Mouse (Mus musculus): ENCODE results near the gene Eml4. TPM values are rescaled to one million over a fixed set of nuclear protein-coding genes. Genes with fewer than 3 reads are reported as not detected.

Eml4 gene
- polyA plus RNA-seq, 2 experiments, result 42.5 to 47.9 TPM

GRCm38 (mm10) chr17:83451796-83452195 is 101.1 kb downstream of the Eml4 start:
- Histone ChIP-seq H3K9ac (ENCODE audit: low read depth, low read length, severe bottlenecking) (no peak overlapping the region), H3K36me3 (ENCODE audit: control insufficient read depth, insufficient read depth, low read length) (peaks cover 73% of the 10 kb centered on the region), H3K4me1 (ENCODE audit: control insufficient read depth, insufficient read depth, low read length) (no peaks in the 10 kb centered on the region), H3K27me3 (ENCODE audit: control insufficient read depth, insufficient read depth, low read length) (no peaks in the 10 kb centered on the region), H3K27ac (replicated peaks; ENCODE audit: low read depth, low read length) (no peak overlapping the region), H3K9me3 (ENCODE audit: control insufficient read depth, low read length) (no peaks in the 10 kb centered on the region), H3K4me2 (replicated peaks; ENCODE audit: low read depth, low read length, severe bottlenecking) (no peak overlapping the region), H3K4me3 (replicated peaks; ENCODE audit: low read length) (no peak overlapping the region)
- WGBS, result 99% methylated on average over 3 of the region's 3 CpGs
- TF ChIP-seq POLR2A (IDR thresholded peaks at IDR 0.05; ENCODE audit: borderline replicate concordance, extremely low read depth, insufficient read depth, insufficient read length), result no peak
- no peak for ATAC-seq (ENCODE audit: low FRiP score, low read depth)
- DNase-seq (ENCODE audit: low spot score), result no peak

GRCm38 (mm10) chr17:83452451-83452850 is 101.7 kb downstream of the Eml4 start:
- no peak overlapping the region for H3K9ac ChIP-seq (ENCODE audit: low read depth, low read length, severe bottlenecking)
- H3K9me3 ChIP-seq (ENCODE audit: control insufficient read depth, low read length), result no peaks in the 10 kb centered on the region
- peaks cover 76% of the 10 kb centered on the region for H3K36me3 ChIP-seq (ENCODE audit: control insufficient read depth, insufficient read depth, low read length)
- no peak overlapping the region for H3K4me2 ChIP-seq (replicated peaks; ENCODE audit: low read depth, low read length, severe bottlenecking)
- no peak for DNase-seq (ENCODE audit: low spot score)
- H3K27ac ChIP-seq (replicated peaks; ENCODE audit: low read depth, low read length), result no peak overlapping the region
- H3K27me3 ChIP-seq (ENCODE audit: control insufficient read depth, insufficient read depth, low read length), result no peaks in the 10 kb centered on the region
- H3K4me1 ChIP-seq (ENCODE audit: control insufficient read depth, insufficient read depth, low read length), result no peaks in the 10 kb centered on the region
- ATAC-seq (ENCODE audit: low FRiP score, low read depth), result no peak
- no peak overlapping the region for H3K4me3 ChIP-seq (replicated peaks; ENCODE audit: low read length)
- no peak for TF ChIP-seq POLR2A (IDR thresholded peaks at IDR 0.05; ENCODE audit: borderline replicate concordance, extremely low read depth, insufficient read depth, insufficient read length)
- WGBS, result 96% methylated on average over 8 of the region's 8 CpGs

GRCm38 (mm10) chr17:83453587-83453986 is 102.9 kb downstream of the Eml4 start:
- DNase-seq (ENCODE audit: low spot score), result no peak
- no peak overlapping the region for H3K27ac ChIP-seq (replicated peaks; ENCODE audit: low read depth, low read length)
- H3K4me3 ChIP-seq (replicated peaks; ENCODE audit: low read length), result no peak overlapping the region
- H3K4me1 ChIP-seq (ENCODE audit: control insufficient read depth, insufficient read depth, low read length), result no peaks in the 10 kb centered on the region
- no peak overlapping the region for H3K4me2 ChIP-seq (replicated peaks; ENCODE audit: low read depth, low read length, severe bottlenecking)
- WGBS, result 88% methylated on average over 5 of the region's 5 CpGs
- H3K27me3 ChIP-seq (ENCODE audit: control insufficient read depth, insufficient read depth, low read length), result no peaks in the 10 kb centered on the region
- H3K9me3 ChIP-seq (ENCODE audit: control insufficient read depth, low read length), result no peaks in the 10 kb centered on the region
- no peak for TF ChIP-seq POLR2A (IDR thresholded peaks at IDR 0.05; ENCODE audit: borderline replicate concordance, extremely low read depth, insufficient read depth, insufficient read length)
- ATAC-seq (ENCODE audit: low FRiP score, low read depth), result no peak
- no peak overlapping the region for H3K9ac ChIP-seq (ENCODE audit: low read depth, low read length, severe bottlenecking)
- H3K36me3 ChIP-seq (ENCODE audit: control insufficient read depth, insufficient read depth, low read length), result peaks cover 87% of the 10 kb centered on the region

GRCm38 (mm10) chr17:83457271-83457670 is 106.5 kb downstream of the Eml4 start:
- no peak overlapping the region for H3K27ac ChIP-seq (replicated peaks; ENCODE audit: low read depth, low read length)
- DNase-seq (ENCODE audit: low spot score), result no peak
- no peak for ATAC-seq (ENCODE audit: low FRiP score, low read depth)
- H3K27me3 ChIP-seq (ENCODE audit: control insufficient read depth, insufficient read depth, low read length), result no peaks in the 10 kb centered on the region
- H3K9ac ChIP-seq (ENCODE audit: low read depth, low read length, severe bottlenecking), result no peak overlapping the region
- H3K4me2 ChIP-seq (replicated peaks; ENCODE audit: low read depth, low read length, severe bottlenecking), result no peak overlapping the region
- no peak for TF ChIP-seq POLR2A (IDR thresholded peaks at IDR 0.05; ENCODE audit: borderline replicate concordance, extremely low read depth, insufficient read depth, insufficient read length)
- H3K36me3 ChIP-seq (ENCODE audit: control insufficient read depth, insufficient read depth, low read length), result peaks cover 88% of the 10 kb centered on the region
- no peaks in the 10 kb centered on the region for H3K9me3 ChIP-seq (ENCODE audit: control insufficient read depth, low read length)
- H3K4me3 ChIP-seq (replicated peaks; ENCODE audit: low read length), result no peak overlapping the region
- no peaks in the 10 kb centered on the region for H3K4me1 ChIP-seq (ENCODE audit: control insufficient read depth, insufficient read depth, low read length)
- WGBS, result 100% methylated on average over 1 of the region's 1 CpGs

- Histone ChIP-seq H3K4me1 (ENCODE audit: control insufficient read depth, insufficient read depth, low read length) (no peaks in the 10 kb centered on the region), H3K4me2 (replicated peaks; ENCODE audit: low read depth, low read length, severe bottlenecking) (no peak overlapping the region), H3K4me3 (replicated peaks; ENCODE audit: low read length) (no peak overlapping the region), H3K36me3 (ENCODE audit: control insufficient read depth, insufficient read depth, low read length) (peaks cover 69% of the 10 kb centered on the region), H3K27ac (replicated peaks; ENCODE audit: low read depth, low read length) (no peak overlapping the region), H3K9me3 (ENCODE audit: control insufficient read depth, low read length) (no peaks in the 10 kb centered on the region), H3K9ac (ENCODE audit: low read depth, low read length, severe bottlenecking) (no peak overlapping the region), H3K27me3 (ENCODE audit: control insufficient read depth, insufficient read depth, low read length) (no peaks in the 10 kb centered on the region)
- WGBS, result 88% methylated on average over 5 of the region's 5 CpGs
- DNase-seq (ENCODE audit: low spot score), result no peak
- no peak for ATAC-seq (ENCODE audit: low FRiP score, low read depth)
- no peak for TF ChIP-seq POLR2A (IDR thresholded peaks at IDR 0.05; ENCODE audit: borderline replicate concordance, extremely low read depth, insufficient read depth, insufficient read length)
Measured at GRCm38 (mm10) chr17:83465969-83466368, 115.2 kb downstream of the Eml4 start.

- H3K36me3 ChIP-seq (ENCODE audit: control insufficient read depth, insufficient read depth, low read length), result peaks cover 68% of the 10 kb centered on the region
- H3K4me3 ChIP-seq (replicated peaks; ENCODE audit: low read length), result no peak overlapping the region
- no peak for DNase-seq (ENCODE audit: low spot score)
- ATAC-seq (ENCODE audit: low FRiP score, low read depth), result no peak
- H3K27ac ChIP-seq (replicated peaks; ENCODE audit: low read depth, low read length), result no peak overlapping the region
- H3K9ac ChIP-seq (ENCODE audit: low read depth, low read length, severe bottlenecking), result no peak overlapping the region
- no peaks in the 10 kb centered on the region for H3K4me1 ChIP-seq (ENCODE audit: control insufficient read depth, insufficient read depth, low read length)
- TF ChIP-seq POLR2A (IDR thresholded peaks at IDR 0.05; ENCODE audit: borderline replicate concordance, extremely low read depth, insufficient read depth, insufficient read length), result no peak
- no peaks in the 10 kb centered on the region for H3K9me3 ChIP-seq (ENCODE audit: control insufficient read depth, low read length)
- no peaks in the 10 kb centered on the region for H3K27me3 ChIP-seq (ENCODE audit: control insufficient read depth, insufficient read depth, low read length)
- H3K4me2 ChIP-seq (replicated peaks; ENCODE audit: low read depth, low read length, severe bottlenecking), result no peak overlapping the region
- 63% methylated on average over 6 of the region's 6 CpGs for WGBS
Measured at GRCm38 (mm10) chr17:83466697-83467251, 116.0 kb downstream of the Eml4 start.
